Mouse (Mus musculus): ENCODE data around the gene Klhl30. TPM values are rescaled to one million over a fixed set of nuclear protein-coding genes. Genes with fewer than 3 reads are reported as not detected.
A peak's percentile ranks its signal among the peaks of the same experiment; 100 is the strongest.

Gene Klhl30
- polyA plus RNA-seq, 1 experiment from 2014 or later, result 0.13 TPM

- Histone ChIP-seq H3K4me2 (ENCODE audit: low read length) (no peak overlapping the region), H3K9me3 (replicated peaks; ENCODE audit: control insufficient read depth, low read length, poor library complexity, severe bottlenecking) (no peaks in the 10 kb centered on the region), H3K27ac (ENCODE audit: low read length) (no peak overlapping the region), H3K4me3 (ENCODE audit: low read depth, low read length) (no peak overlapping the region), H3K9ac (ENCODE audit: low read depth, low read length) (no peak overlapping the region), H3K4me1 (ENCODE audit: control insufficient read depth, insufficient read depth, low read length) (no peaks in the 10 kb centered on the region), H3K27me3 (ENCODE audit: control insufficient read depth, insufficient read depth, low read depth, low read length) (peaks cover 4% of the 10 kb centered on the region), H3K36me3 (ENCODE audit: control insufficient read depth, insufficient read depth, low read length) (no peaks in the 10 kb centered on the region)
- no peak for ATAC-seq
- WGBS, result 76% methylated on average over 3 of the region's 3 CpGs
Observed at GRCm38 (mm10) chr1:91351249-91351648, 433 bp downstream of the Klhl30 start.

DNA sequence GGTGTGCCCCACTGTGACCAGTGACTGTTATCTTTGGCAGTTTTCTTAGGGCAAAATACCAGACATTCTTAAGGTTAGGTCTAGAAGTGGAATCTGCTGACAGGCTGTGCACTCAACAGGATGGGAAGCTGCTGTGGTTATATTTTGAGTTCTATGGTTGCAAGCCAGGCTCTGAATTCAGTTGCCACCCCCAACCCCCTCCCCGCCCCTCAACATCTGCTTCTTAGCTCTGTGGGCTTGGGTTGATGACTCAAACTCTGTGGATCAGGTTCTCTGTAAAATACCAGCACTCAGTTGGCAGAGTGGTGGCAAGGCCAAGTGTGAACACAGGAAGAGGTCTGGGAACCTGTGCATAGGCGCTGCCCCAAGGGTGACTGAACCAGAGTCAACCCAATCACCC is 1.5 kb downstream of the Klhl30 start:
- Histone ChIP-seq H3K27ac (ENCODE audit: low read length) (no peak overlapping the region), H3K4me2 (ENCODE audit: low read length) (no peak overlapping the region), H3K9ac (ENCODE audit: low read depth, low read length) (no peak overlapping the region), H3K9me3 (replicated peaks; ENCODE audit: control insufficient read depth, low read length, poor library complexity, severe bottlenecking) (no peaks in the 10 kb centered on the region), H3K27me3 (ENCODE audit: control insufficient read depth, insufficient read depth, low read depth, low read length) (no peaks in the 10 kb centered on the region), H3K4me3 (ENCODE audit: low read depth, low read length) (no peak overlapping the region), H3K4me1 (ENCODE audit: control insufficient read depth, insufficient read depth, low read length) (no peaks in the 10 kb centered on the region), H3K36me3 (ENCODE audit: control insufficient read depth, insufficient read depth, low read length) (no peaks in the 10 kb centered on the region)
- ATAC-seq, result no peak
- WGBS, result 92% methylated on average over 2 of the region's 2 CpGs

DNA sequence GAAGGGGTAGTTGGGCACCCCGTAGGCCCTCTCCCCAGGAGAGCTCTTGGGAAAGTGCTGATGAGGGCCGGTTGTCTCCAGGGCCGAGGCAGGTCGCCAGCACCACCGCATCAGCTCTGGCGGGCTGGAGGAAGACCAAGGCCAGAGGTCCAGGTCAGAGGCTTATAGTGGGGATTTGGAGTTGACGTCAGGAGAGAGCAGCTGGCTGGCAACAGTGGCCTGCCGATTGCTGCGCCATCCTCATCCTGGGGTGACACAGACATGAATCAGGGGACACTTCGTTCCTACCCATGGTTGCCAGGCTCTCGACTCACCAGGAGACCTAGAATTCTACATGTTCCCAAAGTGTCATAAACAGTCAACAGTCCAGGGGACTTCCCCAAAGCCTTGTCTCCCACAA is 5.3 kb downstream of the Klhl30 start:
- H3K4me1 ChIP-seq (ENCODE audit: control insufficient read depth, insufficient read depth, low read length), result no peaks in the 10 kb centered on the region
- no peak for ATAC-seq

DNA sequence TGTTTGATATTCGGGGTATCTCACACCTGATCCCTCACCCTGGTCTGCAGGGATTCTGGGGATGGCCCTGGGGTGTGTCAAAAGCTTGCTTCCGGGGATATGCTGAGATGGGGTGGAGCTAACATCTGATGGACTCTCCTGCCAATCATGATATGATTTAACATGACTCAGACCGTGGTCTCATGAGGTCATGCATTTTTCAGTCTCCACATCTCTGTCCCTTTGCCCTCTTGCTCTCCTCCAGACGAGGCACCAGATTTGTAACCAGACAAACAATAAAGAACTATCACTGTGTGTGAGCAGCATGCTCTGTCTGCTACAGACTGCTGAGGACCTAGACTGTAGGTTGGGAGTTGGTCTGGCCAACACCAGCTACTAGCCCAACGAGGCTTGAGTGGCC is 11.3 kb downstream of the Klhl30 start:
- H3K4me2 ChIP-seq (ENCODE audit: low read length), result no peak overlapping the region
- no peaks in the 10 kb centered on the region for H3K36me3 ChIP-seq (ENCODE audit: control insufficient read depth, insufficient read depth, low read length)
- WGBS, result 80% methylated on average over 5 of the region's 5 CpGs
- H3K4me3 ChIP-seq (ENCODE audit: low read depth, low read length), result no peak overlapping the region
- no peak for ATAC-seq
- no peak overlapping the region for H3K27ac ChIP-seq (ENCODE audit: low read length)
- peaks cover 5% of the 10 kb centered on the region; the same call in 1 of the 2 replicates for H3K9me3 ChIP-seq (replicated peaks; ENCODE audit: control insufficient read depth, low read length, poor library complexity, severe bottlenecking)
- H3K9ac ChIP-seq (ENCODE audit: low read depth, low read length), result no peak overlapping the region
- peaks cover 10% of the 10 kb centered on the region for H3K27me3 ChIP-seq (ENCODE audit: control insufficient read depth, insufficient read depth, low read depth, low read length)
- peaks cover 4% of the 10 kb centered on the region; the same call in 1 of the 2 replicates for H3K4me1 ChIP-seq (ENCODE audit: control insufficient read depth, insufficient read depth, low read length)

More for the DNA sequence above, 5.3 kb downstream of the Klhl30 start:
- H3K9ac ChIP-seq (ENCODE audit: low read depth, low read length), result no peak overlapping the region
- WGBS, result 86% methylated on average over 11 of the region's 11 CpGs
- no peaks in the 10 kb centered on the region for H3K27me3 ChIP-seq (ENCODE audit: control insufficient read depth, insufficient read depth, low read depth, low read length)
- no peak overlapping the region for H3K27ac ChIP-seq (ENCODE audit: low read length)
- no peaks in the 10 kb centered on the region for H3K36me3 ChIP-seq (ENCODE audit: control insufficient read depth, insufficient read depth, low read length)
- H3K4me2 ChIP-seq (ENCODE audit: low read length), result no peak overlapping the region
- no peak overlapping the region for H3K4me3 ChIP-seq (ENCODE audit: low read depth, low read length)
- no peaks in the 10 kb centered on the region for H3K9me3 ChIP-seq (replicated peaks; ENCODE audit: control insufficient read depth, low read length, poor library complexity, severe bottlenecking)

DNA sequence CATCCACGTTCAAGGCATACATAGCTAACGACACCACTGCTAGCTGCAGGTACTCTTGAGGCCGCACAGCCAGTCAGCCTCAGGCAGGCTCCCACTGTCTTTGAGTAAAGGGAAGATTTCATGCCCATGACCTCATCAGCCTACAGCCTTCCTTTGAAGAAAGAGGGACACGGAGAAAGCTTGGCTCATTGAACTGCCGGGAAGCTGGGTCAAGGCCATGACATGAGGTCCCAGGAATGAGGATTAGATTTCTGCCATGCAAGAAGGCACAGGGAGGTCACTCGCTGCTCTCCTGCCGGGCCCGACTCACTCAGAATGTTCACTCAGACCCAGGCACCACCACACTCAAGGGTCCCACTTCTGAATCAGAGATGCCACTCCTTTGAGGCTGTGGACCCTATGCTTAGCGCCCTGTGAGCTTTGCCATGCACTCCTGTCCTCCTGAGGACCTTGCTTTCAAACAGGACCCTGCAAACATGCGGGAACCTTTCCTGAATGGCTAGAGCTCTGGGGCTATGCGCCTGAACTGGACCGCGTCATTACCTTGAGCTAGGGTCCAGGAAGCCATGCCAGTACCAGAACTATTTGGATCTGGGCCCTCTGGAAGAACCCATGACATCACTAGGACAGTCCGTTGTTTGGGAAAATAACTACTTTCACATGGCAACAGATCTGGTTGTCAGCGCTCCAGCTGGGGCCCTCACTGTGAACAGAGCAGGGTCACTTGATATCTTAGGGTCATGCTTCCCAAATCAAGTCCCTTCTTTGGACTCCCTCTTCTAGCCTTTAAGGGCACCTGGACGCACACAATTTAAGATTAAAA is 14.2 kb downstream of the Klhl30 start:
- Histone ChIP-seq H3K4me1 (ENCODE audit: control insufficient read depth, insufficient read depth, low read length) (peaks cover 4% of the 10 kb centered on the region; the same call in 1 of the 2 replicates), H3K27me3 (ENCODE audit: control insufficient read depth, insufficient read depth, low read depth, low read length) (peaks cover 16% of the 10 kb centered on the region), H3K9me3 (replicated peaks; ENCODE audit: control insufficient read depth, low read length, poor library complexity, severe bottlenecking) (peaks cover 5% of the 10 kb centered on the region; the same call in 1 of the 2 replicates), H3K27ac (ENCODE audit: low read length) (no peak overlapping the region), H3K36me3 (ENCODE audit: control insufficient read depth, insufficient read depth, low read length) (no peaks in the 10 kb centered on the region), H3K4me2 (ENCODE audit: low read length) (no peak overlapping the region), H3K9ac (ENCODE audit: low read depth, low read length) (no peak overlapping the region), H3K4me3 (ENCODE audit: low read depth, low read length) (no peak overlapping the region)
- WGBS, result 95% methylated on average over 16 of the region's 16 CpGs
- ATAC-seq, result no peak

GRCm38 (mm10) chr1:91365816-91366214 is 15.0 kb downstream of the Klhl30 start:
- 26% methylated on average over 8 of the region's 8 CpGs for WGBS
- 0 out of 2 replicates have a peak, but pooled peaks cover 2% of the 10 kb centered on the region for H3K36me3 ChIP-seq (ENCODE audit: control insufficient read depth, insufficient read depth, low read length)
- H3K9me3 ChIP-seq (replicated peaks; ENCODE audit: control insufficient read depth, low read length, poor library complexity, severe bottlenecking), result peaks cover 5% of the 10 kb centered on the region; the same call in 1 of the 2 replicates
- H3K4me2 ChIP-seq (ENCODE audit: low read length), result peak overlapping the region; percentile 71
- peaks cover 16% of the 10 kb centered on the region for H3K27me3 ChIP-seq (ENCODE audit: control insufficient read depth, insufficient read depth, low read depth, low read length)
- H3K4me3 ChIP-seq (ENCODE audit: low read depth, low read length), result peak overlapping the region; percentile 36
- 0 out of 2 replicates have a peak overlapping the region, but pooled peaks have one; percentile 45 for H3K9ac ChIP-seq (ENCODE audit: low read depth, low read length)
- peaks cover 4% of the 10 kb centered on the region; the same call in 1 of the 2 replicates for H3K4me1 ChIP-seq (ENCODE audit: control insufficient read depth, insufficient read depth, low read length)
- no peak overlapping the region for H3K27ac ChIP-seq (ENCODE audit: low read length)
- ATAC-seq, result no peak

DNA sequence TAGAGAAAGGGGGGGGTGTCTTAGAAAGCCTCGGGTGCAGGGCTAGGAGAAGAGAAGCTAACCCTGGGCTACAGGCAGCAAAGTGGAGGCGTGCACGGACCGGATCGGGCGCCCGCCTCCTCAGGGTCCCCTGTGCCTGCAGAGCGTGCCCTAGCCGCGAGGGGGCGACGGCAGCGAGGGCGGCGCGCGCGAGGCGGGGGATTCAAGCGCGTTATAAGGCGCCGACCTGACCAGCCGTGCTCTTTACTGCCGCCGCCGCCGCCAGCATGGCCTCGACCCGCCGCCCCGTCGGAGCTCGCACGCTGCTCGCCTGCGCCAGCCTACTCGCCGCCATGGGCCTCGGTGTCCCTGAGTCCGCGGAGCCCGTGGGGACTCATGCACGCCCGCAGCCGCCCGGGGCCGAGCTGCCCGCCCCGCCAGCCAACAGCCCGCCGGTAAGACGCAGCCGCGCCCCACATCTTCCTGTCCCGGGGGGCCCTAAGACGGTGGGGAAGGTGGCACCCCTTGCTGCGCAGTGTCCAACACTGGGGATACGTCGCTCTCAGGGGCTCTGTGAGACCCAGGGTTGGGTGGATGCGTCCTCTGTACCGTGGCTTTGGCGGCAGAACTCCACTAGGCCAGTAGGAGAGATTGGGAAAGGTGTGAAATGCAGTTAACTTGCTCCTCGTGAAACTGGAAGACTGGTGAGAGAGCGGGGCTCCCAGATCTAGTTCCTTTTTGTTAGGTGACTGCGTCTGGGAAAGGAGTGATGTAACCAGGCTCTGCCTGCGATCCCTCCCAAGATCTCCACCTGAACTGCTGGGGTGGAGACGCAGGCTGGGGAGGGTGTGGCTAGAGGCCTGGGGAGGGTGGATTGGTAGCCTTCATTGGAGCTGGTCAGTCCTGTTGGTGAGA is 15.6 kb downstream of the Klhl30 start, which contains the start of gene Erfe:
TSS of gene Erfe (plus strand) at position 216 of the 894 bp plus-strand sequence.
- peak within 1 kb of the TSS; percentile 36 for H3K4me3 ChIP-seq (ENCODE audit: low read depth, low read length)
- peaks cover 16% of the 10 kb centered on the region for H3K27me3 ChIP-seq (ENCODE audit: control insufficient read depth, insufficient read depth, low read depth, low read length)
- H3K4me1 ChIP-seq (ENCODE audit: control insufficient read depth, insufficient read depth, low read length), result peaks cover 4% of the 10 kb centered on the region; the same call in 1 of the 2 replicates
- peaks cover 5% of the 10 kb centered on the region; the same call in 1 of the 2 replicates for H3K9me3 ChIP-seq (replicated peaks; ENCODE audit: control insufficient read depth, low read length, poor library complexity, severe bottlenecking)
- H3K4me2 ChIP-seq (ENCODE audit: low read length), result peak within 1 kb of the TSS; percentile 71
- peak within 1 kb of the TSS; percentile 45; the same call in 1 of the 2 replicates for H3K9ac ChIP-seq (ENCODE audit: low read depth, low read length)
- no peak within 1 kb of the TSS for H3K27ac ChIP-seq (ENCODE audit: low read length)
- WGBS, result under 1% methylated on average over 52 of the region's 68 CpGs
- ATAC-seq, result peak; percentile 27; the same call in 1 of the 2 replicates
- H3K36me3 ChIP-seq (ENCODE audit: control insufficient read depth, insufficient read depth, low read length), result peaks cover 3% of the 10 kb centered on the region

- peaks cover 5% of the 10 kb centered on the region; the same call in 1 of the 2 replicates for H3K9me3 ChIP-seq (replicated peaks; ENCODE audit: control insufficient read depth, low read length, poor library complexity, severe bottlenecking)
- ATAC-seq, result no peak
- H3K36me3 ChIP-seq (ENCODE audit: control insufficient read depth, insufficient read depth, low read length), result peaks cover 8% of the 10 kb centered on the region
- WGBS, result 97% methylated on average over 3 of the region's 3 CpGs
- no peak overlapping the region for H3K4me2 ChIP-seq (ENCODE audit: low read length)
- no peak overlapping the region for H3K27ac ChIP-seq (ENCODE audit: low read length)
- peaks cover 16% of the 10 kb centered on the region for H3K27me3 ChIP-seq (ENCODE audit: control insufficient read depth, insufficient read depth, low read depth, low read length)
- H3K4me1 ChIP-seq (ENCODE audit: control insufficient read depth, insufficient read depth, low read length), result peaks cover 4% of the 10 kb centered on the region; the same call in 1 of the 2 replicates
- no peak overlapping the region for H3K9ac ChIP-seq (ENCODE audit: low read depth, low read length)
- no peak overlapping the region for H3K4me3 ChIP-seq (ENCODE audit: low read depth, low read length)
Observed at GRCm38 (mm10) chr1:91367295-91367694, 16.5 kb downstream of the Klhl30 start.
